In the genomic region with DNA sequence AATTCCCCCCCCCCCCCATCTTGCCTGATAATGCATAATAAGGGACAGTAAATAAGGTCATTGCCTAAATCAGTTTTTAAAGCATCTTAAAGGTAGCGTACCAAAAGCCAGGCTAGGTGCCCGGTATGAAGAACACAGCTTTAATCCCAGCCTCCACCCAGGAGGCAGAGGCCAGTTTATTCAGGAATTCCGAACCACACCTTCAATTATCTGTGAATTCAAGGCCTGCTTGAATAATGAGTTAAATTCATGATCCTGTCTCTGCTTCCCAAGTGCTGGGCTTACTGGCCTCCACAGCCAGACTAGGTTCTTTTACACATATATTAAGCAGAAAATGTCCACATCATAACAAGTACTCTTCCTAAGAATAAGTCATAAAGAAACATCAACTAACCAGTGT, we compare ENCODE assay signal across 8 mouse cellular contexts. TPM values are rescaled to one million over a fixed set of nuclear protein-coding genes. Genes with fewer than 3 reads are reported as not detected.
DNase-seq lines count a peak whose midpoint lies in the region; ATAC-seq and TF ChIP-seq lines count a peak whose summit lies in the region.

No protein-coding gene starts in this region.

- 0 out of 2 replicates have a peak overlapping the region, but pooled peaks have one; percentile 90 for H3K27ac ChIP-seq in heart, postnatal 0 days (ENCODE audit: low read depth)
- peak overlapping the region; percentile 74; the same call in 1 of the 2 replicates for H3K27ac ChIP-seq in hindbrain, embryonic 14.5 days
- H3K27ac ChIP-seq in midbrain, embryonic 14.5 days (replicated peaks; ENCODE audit: low read depth, low read length): no peak overlapping the region; the same call in 1 of the 2 replicates

- no peak for ATAC-seq in heart, postnatal 0 days (ENCODE audit: insufficient read depth, low read depth)
- no peak for ATAC-seq in hindbrain, embryonic 14.5 days (ENCODE audit: low FRiP score)
- ATAC-seq in midbrain, embryonic 14.5 days (ENCODE audit: low FRiP score, low TSS enrichment): peak; percentile 9

- TF ChIP-seq CTCF in heart, postnatal 0 days (IDR thresholded peaks at IDR 0.05; ENCODE audit: low read depth): no peak

- H3K9ac ChIP-seq in heart, postnatal 0 days (replicated peaks; ENCODE audit: low read depth, low read length): peak overlapping the region; percentile 87
- H3K9ac ChIP-seq in hindbrain, embryonic 14.5 days: peak overlapping the region; percentile 82
- peak overlapping the region; percentile 87; the same call in 1 of the 2 replicates for H3K9ac ChIP-seq in midbrain, embryonic 14.5 days (replicated peaks; ENCODE audit: low read length)

- 9% methylated on average over 3 of the region's 3 CpGs for WGBS in heart, postnatal 0 days
- WGBS in hindbrain, embryonic 14.5 days: 15% methylated on average over 3 of the region's 3 CpGs
- WGBS in midbrain, embryonic 14.5 days: 8% methylated on average over 3 of the region's 3 CpGs

- no peaks in the 10 kb centered on the region for H3K9me3 ChIP-seq in heart, postnatal 0 days (replicated peaks; ENCODE audit: control insufficient read depth, low read length)
- H3K9me3 ChIP-seq in hindbrain, embryonic 14.5 days (ENCODE audit: control insufficient read depth, low read length): no peaks in the 10 kb centered on the region
- no peaks in the 10 kb centered on the region for H3K9me3 ChIP-seq in midbrain, embryonic 14.5 days (ENCODE audit: control insufficient read depth, low read length)

- H3K4me1 ChIP-seq in heart, postnatal 0 days (ENCODE audit: control insufficient read depth, insufficient read depth): 0 out of 2 replicates have a peak, but pooled peaks cover 3% of the 10 kb centered on the region
- H3K4me1 ChIP-seq in hindbrain, embryonic 14.5 days (replicated peaks; ENCODE audit: control insufficient read depth, insufficient read depth, low read length): peaks cover 12% of the 10 kb centered on the region
- peaks cover 12% of the 10 kb centered on the region; the same call in 1 of the 2 replicates for H3K4me1 ChIP-seq in midbrain, embryonic 14.5 days (ENCODE audit: control insufficient read depth, insufficient read depth, low read length)

- peak overlapping the region; percentile 99 for H3K4me2 ChIP-seq in heart, postnatal 0 days (ENCODE audit: low read depth, low read length)
- peak overlapping the region; percentile 87 for H3K4me2 ChIP-seq in hindbrain, embryonic 14.5 days (replicated peaks)
- H3K4me2 ChIP-seq in midbrain, embryonic 14.5 days (ENCODE audit: low read length): peak overlapping the region; percentile 83

- DNase-seq in heart, postnatal 0 days (ENCODE audit: low spot score): no peak
- no peak for DNase-seq in heart, postnatal 4 days
- peak; percentile 17 for DNase-seq in NIH3T3 (ENCODE audit: low read depth)
- no peak for DNase-seq in hindbrain, embryonic 14.5 days (ENCODE audit: low spot score)
- no peak for DNase-seq in midbrain, embryonic 14.5 days
- no peak for DNase-seq in layer of hippocampus, postnatal 10 days (ENCODE audit: low spot score in 2 of 2)
- DNase-seq in adrenal gland, adult 8-10 months: no peak
- no peak for DNase-seq in ovary, adult 18-20 months (ENCODE audit: low spot score)

- TF ChIP-seq EP300 in heart, postnatal 0 days (IDR thresholded peaks at IDR 0.05; ENCODE audit: low read depth): no peak

- H3K36me3 ChIP-seq in heart, postnatal 0 days (replicated peaks; ENCODE audit: control insufficient read depth, insufficient read depth, low read length): peaks cover 9% of the 10 kb centered on the region
- peaks cover 14% of the 10 kb centered on the region for H3K36me3 ChIP-seq in hindbrain, embryonic 14.5 days (replicated peaks; ENCODE audit: control insufficient read depth, insufficient read depth)
- peaks cover 13% of the 10 kb centered on the region for H3K36me3 ChIP-seq in midbrain, embryonic 14.5 days (ENCODE audit: control insufficient read depth, insufficient read depth, low read length)

- H3K27me3 ChIP-seq in heart, postnatal 0 days (ENCODE audit: control insufficient read depth, insufficient read depth, low read length): no peaks in the 10 kb centered on the region
- H3K27me3 ChIP-seq in hindbrain, embryonic 14.5 days (ENCODE audit: control insufficient read depth, insufficient read depth, low read length): no peaks in the 10 kb centered on the region
- H3K27me3 ChIP-seq in midbrain, embryonic 14.5 days (ENCODE audit: control insufficient read depth, insufficient read depth, low read length): no peaks in the 10 kb centered on the region

- H3K4me3 ChIP-seq in heart, postnatal 0 days (ENCODE audit: low read depth, low read length): peak overlapping the region; percentile 96
- H3K4me3 ChIP-seq in hindbrain, embryonic 14.5 days (replicated peaks; ENCODE audit: low read length): peak overlapping the region; percentile 96
- peak overlapping the region; percentile 86 for H3K4me3 ChIP-seq in midbrain, embryonic 14.5 days (replicated peaks; ENCODE audit: low read depth, low read length)

RNA-seq across cellular contexts. Expression of a gene that starts 0.6 kb away (rescaled TPM):
- total RNA-seq in heart, postnatal 0 days (2014; rRNA removed; ENCODE audit: low replicate concordance): 2.3 and 9.2 TPM in 2 replicates
- 7.7 and 9.0 TPM in 2 replicates for polyA plus RNA-seq in heart, postnatal 0 days (2015; fragmentation: Nextera tagmentation; extraction: Ambion mirVana)
- 10 to 100 TPM; 20.1 to 21.6 TPM for total RNA-seq in heart, postnatal 4 days (2021)
- 12.5 and 13.0 TPM in 2 replicates for polyA plus RNA-seq in hindbrain, embryonic 14.5 days (2014; fragmentation: Nextera tagmentation; extraction: Ambion mirVana)
- polyA plus RNA-seq in midbrain, embryonic 14.5 days (2014; fragmentation: Nextera tagmentation; extraction: Ambion mirVana): 10.4 and 12.3 TPM in 2 replicates
- total RNA-seq in layer of hippocampus, postnatal 10 days (2021): 10 to 100 TPM; 17.3 to 17.7 TPM
- 10 to 100 TPM; 26.4 to 36.0 (median 30.5) TPM for total RNA-seq in adrenal gland, adult 8-10 months (2022)

RNA-seq across cellular contexts. Expression of a gene that starts 14.8 kb away (rescaled TPM):
- total RNA-seq in heart, postnatal 0 days (2014; rRNA removed; ENCODE audit: low replicate concordance): 5.6 and 7.5 TPM in 2 replicates
- polyA plus RNA-seq in heart, postnatal 0 days (2015; fragmentation: Nextera tagmentation; extraction: Ambion mirVana): 53.5 and 56.8 TPM in 2 replicates
- total RNA-seq in heart, postnatal 4 days (2021): 10 to 100 TPM; 32.5 to 36.3 TPM
- polyA plus RNA-seq in hindbrain, embryonic 14.5 days (2014; fragmentation: Nextera tagmentation; extraction: Ambion mirVana): 61.3 and 66.5 TPM in 2 replicates
- 71.9 and 73.3 TPM in 2 replicates for polyA plus RNA-seq in midbrain, embryonic 14.5 days (2014; fragmentation: Nextera tagmentation; extraction: Ambion mirVana)
- total RNA-seq in layer of hippocampus, postnatal 10 days (2021): 10 to 100 TPM; 16.3 to 25.7 TPM
- 10 to 100 TPM; 42.7 to 57.4 (median 48.8) TPM for total RNA-seq in adrenal gland, adult 8-10 months (2022)

RNA-seq across cellular contexts. Expression of a gene that starts 14.9 kb away (rescaled TPM):
- 6.0 and 10.9 TPM in 2 replicates for total RNA-seq in heart, postnatal 0 days (2014; rRNA removed; ENCODE audit: low replicate concordance)
- 13.3 and 13.8 TPM in 2 replicates for polyA plus RNA-seq in heart, postnatal 0 days (2015; fragmentation: Nextera tagmentation; extraction: Ambion mirVana)
- total RNA-seq in heart, postnatal 4 days (2021): 1 to 10 TPM; 7.5 to 9.4 TPM
- polyA plus RNA-seq in hindbrain, embryonic 14.5 days (2014; fragmentation: Nextera tagmentation; extraction: Ambion mirVana): 13.4 and 14.9 TPM in 2 replicates
- polyA plus RNA-seq in midbrain, embryonic 14.5 days (2014; fragmentation: Nextera tagmentation; extraction: Ambion mirVana): 13.5 and 19.7 TPM in 2 replicates
- 10 to 100 TPM; 12.6 to 13.5 TPM for total RNA-seq in layer of hippocampus, postnatal 10 days (2021)
- total RNA-seq in adrenal gland, adult 8-10 months (2022): 10 to 100 TPM; 14.3 to 21.8 (median 16.8) TPM
